Mouse (Mus musculus) heart, adult 2 months (tissue): ENCODE measurements at regions not wholly inside any gene's neighbourhood (a gene's known extent, or its start where the extent isn't known, plus 50 kb on each side); places are given as distances from the start of the nearest gene placed in this dataset.

Experiments
- CTCF ChIP-seq: fragments of 200-600 bp; IDR thresholded peaks from 2 replicates; pipeline ENCODE4 v1.8.1; 2022; ENCODE audit warnings: antibody characterized with exemption, mild to moderate bottlenecking, moderate library complexity
- POLR2A ChIP-seq: fragments of 200-500 bp; IDR thresholded peaks from 2 replicates; pipeline ENCODE4 v1.6.1; 2011; ENCODE audit warnings: mild to moderate bottlenecking, low read depth, low read length, control low read depth; ENCODE audit not compliant: insufficient read depth

- TF ChIP-seq CTCF (no peak), POLR2A (no peak)
Measured at GRCm38 (mm10) chr14:104698962-104699361, 176.5 kb upstream of the Rnf219 start.
